ENCODE assay signal across 33 mouse cellular contexts in the genomic region with DNA sequence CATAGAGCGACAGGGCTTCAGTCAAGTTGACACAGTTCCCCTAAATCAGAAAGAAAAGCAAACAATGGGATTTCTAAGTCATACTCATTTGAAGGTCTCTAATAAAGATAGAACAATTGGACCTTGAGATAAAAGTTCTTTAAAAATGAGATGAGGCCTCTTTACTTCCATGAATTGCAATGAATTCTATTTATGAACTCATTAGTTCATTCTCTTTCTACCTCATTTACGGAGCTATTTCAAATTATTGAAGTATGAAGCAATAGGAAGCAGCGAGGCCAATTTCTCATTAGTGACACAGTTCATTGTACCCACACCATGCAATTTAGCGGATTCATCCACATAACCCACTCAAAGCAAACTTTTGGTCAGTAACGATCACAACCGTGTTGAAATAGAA. TPM values are rescaled to one million over a fixed set of nuclear protein-coding genes. Genes with fewer than 3 reads are reported as not detected.
"Had no signal": no experiment of that assay in that cellular context is flagged by ENCODE, and none has a peak within 500 bp of the region (broad histone marks: within the 10 kb centered on the region; RNA-seq: fewer than 3 reads in every experiment).

No protein-coding gene starts in this region.

- DNase-seq: left cerebral cortex, postnatal 4 days; liver; liver, embryonic 13.5 days; liver, postnatal 0 days; lung, adult 18-20 months; lung, adult 2 months; lung, embryonic 14.5 days; lung, postnatal 10 days; lung, postnatal 14 days; lung, postnatal 36 days; lung, postnatal 4 days; midbrain, embryonic 14.5 days had no signal

- ATAC-seq: liver, embryonic 12.5 days; liver, postnatal 0 days; lung, postnatal 0 days; midbrain, embryonic 13.5 days; midbrain, embryonic 15.5 days; midbrain, embryonic 16.5 days had no signal

- H3K27ac ChIP-seq: limb, embryonic 10.5 days; limb, embryonic 12.5 days; limb, embryonic 13.5 days; limb, embryonic 15.5 days; liver, embryonic 12.5 days; liver, embryonic 13.5 days; liver, embryonic 14.5 days; liver, embryonic 15.5 days; lung, embryonic 15.5 days; macrophage; midbrain, embryonic 10.5 days; midbrain, embryonic 12.5 days; midbrain, embryonic 13.5 days; midbrain, embryonic 15.5 days had no signal

- H3K4me1 ChIP-seq: limb, embryonic 10.5 days; limb, embryonic 12.5 days; limb, embryonic 13.5 days; limb, embryonic 15.5 days; liver, embryonic 12.5 days; liver, embryonic 13.5 days; liver, embryonic 15.5 days; lung, embryonic 15.5 days; midbrain, embryonic 10.5 days; midbrain, embryonic 12.5 days; midbrain, embryonic 13.5 days; midbrain, embryonic 15.5 days had no signal

- H3K9ac ChIP-seq: limb, embryonic 12.5 days; limb, embryonic 13.5 days; limb, embryonic 15.5 days; liver, embryonic 12.5 days; liver, embryonic 13.5 days; liver, embryonic 14.5 days; liver, embryonic 15.5 days; liver, postnatal 0 days; lung, embryonic 14.5 days; lung, embryonic 15.5 days; midbrain, embryonic 12.5 days; midbrain, embryonic 13.5 days; midbrain, embryonic 15.5 days had no signal

- H3K36me3 ChIP-seq: limb, embryonic 12.5 days; limb, embryonic 13.5 days; limb, embryonic 15.5 days; liver, embryonic 13.5 days; liver, embryonic 15.5 days; lung, embryonic 15.5 days; midbrain, embryonic 13.5 days; midbrain, embryonic 15.5 days had no signal

- H3K4me2 ChIP-seq: limb, embryonic 12.5 days; limb, embryonic 13.5 days; limb, embryonic 15.5 days; liver, embryonic 11.5 days; liver, embryonic 12.5 days; liver, embryonic 13.5 days; liver, embryonic 15.5 days; lung, embryonic 14.5 days; lung, embryonic 15.5 days; midbrain, embryonic 12.5 days; midbrain, embryonic 13.5 days; midbrain, embryonic 15.5 days had no signal

- H3K27me3 ChIP-seq: limb, embryonic 13.5 days; limb, embryonic 15.5 days; liver, embryonic 12.5 days; liver, embryonic 13.5 days; liver, embryonic 15.5 days; lung, embryonic 15.5 days; megakaryocyte, embryonic 14.5 days; midbrain, embryonic 12.5 days; midbrain, embryonic 13.5 days; midbrain, embryonic 15.5 days had no signal

- H3K9me3 ChIP-seq: limb, embryonic 10.5 days; limb, embryonic 12.5 days; limb, embryonic 13.5 days; limb, embryonic 15.5 days; liver, embryonic 12.5 days; liver, embryonic 13.5 days; liver, embryonic 15.5 days; lung, embryonic 15.5 days; megakaryocyte, embryonic 14.5 days; midbrain, embryonic 10.5 days; midbrain, embryonic 12.5 days; midbrain, embryonic 13.5 days; midbrain, embryonic 15.5 days had no signal

- H3K4me3 ChIP-seq: limb, embryonic 10.5 days; limb, embryonic 12.5 days; limb, embryonic 13.5 days; limb, embryonic 15.5 days; liver, embryonic 12.5 days; liver, embryonic 13.5 days; liver, embryonic 15.5 days; lung, embryonic 15.5 days; megakaryocyte, embryonic 14.5 days; midbrain, embryonic 10.5 days; midbrain, embryonic 12.5 days; midbrain, embryonic 13.5 days; midbrain, embryonic 15.5 days; myocyte had no signal

RNA-seq across cellular contexts. Expression of a gene that starts 32.3 kb away (rescaled TPM):
- total RNA-seq: liver, adult 2 months; monocyte, adult 5-6 weeks had no signal
- polyA plus RNA-seq: liver, adult 2 months; liver, embryonic 15.5 days; liver, embryonic 16.5 days; liver, postnatal 0 days; macrophage had no signal
